Mouse (Mus musculus) ES-E14 (cell line): Measurements from ENCODE around the gene Adam8. TPM values are rescaled to one million over a fixed set of nuclear protein-coding genes. Genes with fewer than 3 reads are reported as not detected.

Experiments used
- DNase-seq: peaks from one replicate; pipeline ENCODE4 v3.0.0-alpha.2; 2013; ENCODE audit warnings: low read depth, low spot score
- H3K27ac ChIP-seq: 2 replicates; pipeline ENCODE4 v1.5.1; 2012; ENCODE audit warnings: low read depth, mild to moderate bottlenecking, low read length, moderate library complexity, mixed read lengths; ENCODE audit not compliant: poor library complexity, insufficient read depth, severe bottlenecking
- H3K36me3 ChIP-seq: 2 replicates; pipeline ENCODE4 v1.6.1; 2012; ENCODE audit warnings: mild to moderate bottlenecking, low read length, moderate library complexity, mixed read lengths; ENCODE audit not compliant: control insufficient read depth, poor library complexity, insufficient read depth, severe bottlenecking
- H3K4me1 ChIP-seq, 2 experiments: fragments of 150-350 bp in 1 of 2; sonication (generic) in 1 of 2; 2 replicates each; pipeline ENCODE4 v1.6.1; 2012; ENCODE audit warnings: low read length in 2 of 2, mild to moderate bottlenecking in 1 of 2, mixed read lengths in 1 of 2; ENCODE audit not compliant: control insufficient read depth in 2 of 2, insufficient read depth in 2 of 2, poor library complexity in 1 of 2
- H3K4me3 ChIP-seq, 2 experiments: fragments of 150-350 bp in 1 of 2; sonication (generic) in 1 of 2; 2 replicates each; pipeline ENCODE4 v1.5.1; 2012; ENCODE audit warnings: low read length in 2 of 2, low read depth in 1 of 2, mild to moderate bottlenecking in 1 of 2, mixed read lengths in 1 of 2; ENCODE audit not compliant: insufficient read depth in 1 of 2, poor library complexity in 1 of 2, severe bottlenecking in 1 of 2
- H3K9ac ChIP-seq: 2 replicates; pipeline ENCODE4 v1.6.1; 2012; ENCODE audit warnings: low read depth, mild to moderate bottlenecking, low read length, mixed read lengths; ENCODE audit not compliant: poor library complexity, insufficient read depth, severe bottlenecking
- H3K9me3 ChIP-seq: fragments of 150-350 bp; sonication (generic); 2 replicates; pipeline ENCODE4 v1.6.1; 2012; ENCODE audit warnings: low read depth, mild to moderate bottlenecking, low read length; ENCODE audit not compliant: control insufficient read depth, insufficient read depth
- CHD2 ChIP-seq: IDR thresholded peaks from 2 replicates; pipeline ENCODE4 v1.6.1; 2014; ENCODE audit warnings: mild to moderate bottlenecking, low read depth, low read length, inconsistent platforms
- HCFC1 ChIP-seq: IDR thresholded peaks from 2 replicates; pipeline ENCODE4 v1.6.1; 2012; ENCODE audit warnings: low read length, inconsistent platforms, borderline replicate concordance; ENCODE audit not compliant: insufficient read depth
- MAFK ChIP-seq: IDR thresholded peaks from 2 replicates; pipeline ENCODE4 v1.6.1; 2014; ENCODE audit warnings: mild to moderate bottlenecking, low read depth, low read length, inconsistent platforms; ENCODE audit not compliant: insufficient read depth
- ZC3H11A ChIP-seq: IDR thresholded peaks from 2 replicates; pipeline ENCODE4 v1.6.1; 2012; ENCODE audit warnings: low read depth, mild to moderate bottlenecking, inconsistent platforms, low read length, borderline replicate concordance
- ZNF384 ChIP-seq: IDR thresholded peaks from 2 replicates; pipeline ENCODE4 v1.6.1; 2012; ENCODE audit warnings: low read depth, low read length, inconsistent platforms
- in situ Hi-C, 2 experiments: fragments of 600-800 bp; cut with MboI; formaldehyde crosslinking; loops; one replicate each; pipeline ENCODE4 v1.15.1; 2025; ENCODE audit warnings: low sequenced_read_pairs in 2 of 2, inconsistent platforms in 1 of 2; ENCODE audit not compliant: unreplicated experiment in 2 of 2
- total RNA-seq: library from RNA; depleted of rRNA; stranded (reverse); fragments of 300-350 nt; gene quantifications from 2 replicates; pipeline ENCODE4 v1.2.3, GENCODE M21; 2012

The Adam8 gene
- total RNA-seq, 1 experiment, result 8.3 TPM

DNA sequence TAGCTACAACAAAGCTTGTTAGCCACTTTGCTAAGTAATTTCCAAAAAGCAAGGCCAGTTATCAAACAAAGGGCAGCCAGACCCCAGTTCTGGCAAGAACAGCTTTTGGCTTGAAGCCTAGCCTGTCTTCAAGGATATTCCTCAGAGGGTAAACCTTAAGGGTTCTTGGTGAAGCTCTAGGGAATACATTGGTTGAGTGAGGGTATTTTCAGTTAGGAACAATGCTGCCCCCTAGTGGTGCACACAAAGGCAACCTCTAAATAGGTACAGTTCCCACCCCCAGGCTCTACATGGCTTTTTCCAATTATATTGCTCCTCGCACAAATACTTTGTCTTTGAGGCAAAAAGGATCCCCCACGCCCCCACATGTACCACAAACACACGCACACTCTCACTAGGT, 2.3 kb upstream of the Adam8 start:
- in situ Hi-C loops, result loop anchor here in 1 of 2 experiments (5.0 kb wide), 1 partner anchor 92 kb away; no protein-coding TSS in a partner anchor
- Histone ChIP-seq H3K27ac (no peak overlapping the region), H3K36me3 (peaks cover 20% of the 10 kb centered on the region; the same call in 1 of the 2 replicates)

DNA sequence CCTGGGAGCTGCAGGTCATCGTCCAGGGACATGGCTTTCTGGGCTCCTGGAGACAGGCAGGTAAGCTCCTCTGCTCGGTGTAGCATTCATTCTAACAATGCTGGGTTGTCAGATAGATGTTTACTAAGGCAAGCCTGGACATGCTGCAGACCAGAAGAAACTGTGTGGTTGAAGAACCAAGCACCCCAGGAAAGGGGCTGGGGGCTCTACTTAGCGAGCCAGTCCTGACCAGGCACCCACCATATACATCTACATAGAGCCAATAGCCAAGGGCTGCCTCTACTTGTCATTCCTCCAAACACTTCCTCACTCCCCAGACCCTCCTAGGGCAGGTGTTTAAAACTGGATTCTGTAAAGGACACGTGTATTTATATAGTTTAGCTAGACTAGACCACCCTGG, 1.8 kb upstream of the Adam8 start:
- Histone ChIP-seq H3K9ac (no peak overlapping the region), H3K9me3 (no peaks in the 10 kb centered on the region), H3K4me1 (peaks cover 0 to 3% of the 10 kb centered on the region in 2 experiments; a peak in 1 of 4 replicates), H3K36me3 (peaks cover 16% of the 10 kb centered on the region; the same call in 1 of the 2 replicates), H3K4me3 (no peak overlapping the region), H3K27ac (no peak overlapping the region)
- no peak for DNase-seq
- no peak for TF ChIP-seq HCFC1
- in situ Hi-C loops, result loop anchor here in 1 of 2 experiments (5.0 kb wide), 1 partner anchor 92 kb away; no protein-coding TSS in a partner anchor

More for the DNA sequence above, 2.3 kb upstream of the Adam8 start:
- TF ChIP-seq CHD2, result no peak
- peak; percentile 77; the same call in 1 of the 2 replicates for TF ChIP-seq ZC3H11A
- no peaks in the 10 kb centered on the region for H3K9me3 ChIP-seq
- no peak overlapping the region for H3K9ac ChIP-seq
- no peak overlapping the region for H3K4me3 ChIP-seq
- peak; percentile 65 for DNase-seq
- peaks cover 0 to 3% of the 10 kb centered on the region in 2 experiments; a peak in 1 of 4 replicates for H3K4me1 ChIP-seq

DNA sequence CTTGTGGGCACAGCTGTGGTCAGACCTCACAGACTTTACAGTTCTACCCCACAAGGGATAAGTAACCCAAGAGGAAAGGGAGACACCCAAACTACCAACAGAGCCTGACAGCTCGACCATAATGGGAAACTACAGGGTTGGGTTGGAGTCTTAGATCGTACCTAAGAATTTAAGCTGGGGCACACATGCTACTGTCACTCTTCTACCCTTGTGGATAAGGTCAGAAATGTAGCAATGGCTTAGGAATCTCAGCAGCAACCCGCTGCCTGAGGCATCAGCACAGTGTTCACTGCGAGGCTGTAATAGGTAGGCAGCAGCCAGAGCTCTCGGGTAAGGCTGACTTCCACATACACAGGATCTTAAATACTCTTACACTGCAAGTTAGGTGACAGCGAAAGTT, 1.2 kb upstream of the Adam8 start:
- TF ChIP-seq HCFC1 (no peak), ZC3H11A (no peak)
- Histone ChIP-seq H3K4me3 (no peak overlapping the region), H3K9ac (no peak overlapping the region), H3K9me3 (no peaks in the 10 kb centered on the region), H3K4me1 (peaks cover 0 to 3% of the 10 kb centered on the region in 2 experiments; a peak in 1 of 4 replicates), H3K27ac (no peak overlapping the region), H3K36me3 (peaks cover 9% of the 10 kb centered on the region; the same call in 1 of the 2 replicates)
- DNase-seq, result no peak
- in situ Hi-C loops, result loop anchor here in 1 of 2 experiments (5.0 kb wide), 1 partner anchor 91 kb away; no protein-coding TSS in a partner anchor

DNA sequence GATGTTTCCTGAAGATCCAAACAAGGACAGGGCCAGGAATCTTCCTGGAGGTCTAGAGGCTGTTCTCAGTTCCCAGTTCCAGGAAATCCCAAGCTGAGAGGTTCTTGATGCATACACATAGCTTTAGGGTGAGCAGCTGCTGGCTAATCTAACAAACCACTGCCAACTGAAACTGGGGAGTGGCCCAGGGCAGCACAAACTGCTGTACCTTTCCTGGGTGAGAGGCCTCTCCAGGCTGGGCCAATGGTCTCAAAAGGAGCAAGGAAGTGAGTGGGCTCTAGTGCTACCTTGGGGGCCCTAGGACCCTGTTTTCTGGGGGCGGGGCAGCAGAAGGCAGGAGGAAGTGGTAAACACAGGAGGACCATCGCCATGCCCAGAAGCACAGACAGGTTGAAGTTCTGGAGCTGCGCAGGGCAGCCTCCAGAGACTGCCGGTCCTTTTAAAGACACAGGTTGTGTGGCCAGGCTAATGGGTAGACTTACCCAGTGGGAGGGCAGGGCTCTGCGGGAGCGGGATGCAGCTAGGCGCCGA, 1.4 kb downstream of the Adam8 start:
- peaks cover 0 to 3% of the 10 kb centered on the region in 2 experiments; a peak in 1 of 4 replicates for H3K4me1 ChIP-seq
- DNase-seq, result no peak
- no peak overlapping the region for H3K27ac ChIP-seq
- H3K9ac ChIP-seq, result no peak overlapping the region
- H3K4me3 ChIP-seq, result no peak overlapping the region
- H3K9me3 ChIP-seq, result no peaks in the 10 kb centered on the region
- in situ Hi-C loops, result loop anchor here in 1 of 2 experiments (5.0 kb wide), 1 partner anchor 89 kb away; no protein-coding TSS in a partner anchor
- no peaks in the 10 kb centered on the region for H3K36me3 ChIP-seq
- no peak for TF ChIP-seq ZC3H11A
- TF ChIP-seq ZNF384, result no peak
- no peak for TF ChIP-seq MAFK
- TF ChIP-seq CHD2, result no peak
- TF ChIP-seq HCFC1, result no peak

DNA sequence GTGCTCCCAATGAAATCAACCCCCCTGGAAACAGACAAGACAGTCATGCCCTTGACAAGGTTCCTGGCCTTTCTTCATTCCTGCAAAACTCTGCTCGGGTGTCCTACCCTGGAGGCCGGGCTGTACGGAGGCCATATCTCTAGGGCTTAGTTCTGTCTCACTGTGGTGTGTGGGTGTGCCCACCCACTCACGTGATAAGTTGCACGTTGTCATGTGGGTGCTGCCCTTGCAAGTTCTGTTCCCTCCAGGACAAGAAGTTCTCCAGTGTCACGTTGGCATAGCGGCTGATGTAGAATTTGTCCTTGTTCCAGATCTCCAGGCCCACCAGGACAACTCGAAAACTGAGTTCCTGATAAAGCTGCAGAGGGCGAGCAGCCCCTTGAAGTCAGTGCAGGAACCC, 4.1 kb downstream of the Adam8 start:
- Histone ChIP-seq H3K4me3 (no peak overlapping the region), H3K9ac (no peak overlapping the region), H3K4me1 (peaks cover 0 to 3% of the 10 kb centered on the region in 2 experiments; a peak in 1 of 4 replicates), H3K27ac (no peak overlapping the region), H3K36me3 (no peaks in the 10 kb centered on the region), H3K9me3 (no peaks in the 10 kb centered on the region)
- in situ Hi-C loops, result no loop called here
- no peak for TF ChIP-seq CHD2
- TF ChIP-seq ZC3H11A, result no peak
- TF ChIP-seq ZNF384, result no peak
- no peak for TF ChIP-seq MAFK
- TF ChIP-seq HCFC1, result no peak
- no peak for DNase-seq
